Mouse (Mus musculus) cerebellum, postnatal 36 days (tissue): ENCODE data around the gene Ltbp4.
A peak's percentile ranks its signal among the peaks of the same experiment; 100 is the strongest.

ENCODE experiments used
- DNase-seq, 2 experiments: peaks; one replicate each; pipeline ENCODE4 v3.0.0; 2021 to 2022; ENCODE audit warnings: mixed read lengths in 2 of 2

Ltbp4 gene

GRCm38 (mm10) chr7:27326101-27326880, 11.2 kb downstream of the Ltbp4 start:
- peak; percentile 54 to 59 for DNase-seq

GRCm38 (mm10) chr7:27325697-27326096, 11.8 kb downstream of the Ltbp4 start:
- DNase-seq = peak; percentile 43 to 50

- no peak for DNase-seq
Observed at GRCm38 (mm10) chr7:27324928-27325327, 12.6 kb downstream of the Ltbp4 start.

GRCm38 (mm10) chr7:27324161-27324560, 13.3 kb downstream of the Ltbp4 start:
- DNase-seq = no peak

- no peak for DNase-seq
Observed at GRCm38 (mm10) chr7:27323001-27323400, 14.5 kb downstream of the Ltbp4 start.

- DNase-seq = no peak
Observed at GRCm38 (mm10) chr7:27322291-27322690, 15.2 kb downstream of the Ltbp4 start.

GRCm38 (mm10) chr7:27319411-27319810, 18.1 kb downstream of the Ltbp4 start:
- no peak for DNase-seq

GRCm38 (mm10) chr7:27315958-27316357, 21.5 kb downstream of the Ltbp4 start:
- peak in 1 of 2 experiments; percentile 43 for DNase-seq

- DNase-seq = no peak
Observed at GRCm38 (mm10) chr7:27314393-27314792, 23.1 kb downstream of the Ltbp4 start.

- no peak for DNase-seq
Observed at GRCm38 (mm10) chr7:27311651-27312284, 25.7 kb downstream of the Ltbp4 start.

GRCm38 (mm10) chr7:27310996-27311535, 26.4 kb downstream of the Ltbp4 start:
- no peak for DNase-seq

GRCm38 (mm10) chr7:27310306-27310705, 27.2 kb downstream of the Ltbp4 start:
- peak; percentile 56 to 64 for DNase-seq

- DNase-seq = no peak
Observed at GRCm38 (mm10) chr7:27309832-27310231, 27.7 kb downstream of the Ltbp4 start.

- no peak for DNase-seq
Observed at GRCm38 (mm10) chr7:27308821-27309549, 28.5 kb downstream of the Ltbp4 start.

GRCm38 (mm10) chr7:27307551-27307950, 29.9 kb downstream of the Ltbp4 start:
- no peak for DNase-seq

GRCm38 (mm10) chr7:27306161-27307160, 31.0 kb downstream of the Ltbp4 start:
- peak; percentile 39 to 45 for DNase-seq

GRCm38 (mm10) chr7:27305091-27305730, 32.3 kb downstream of the Ltbp4 start:
- DNase-seq = no peak

- peak; percentile 79 to 81 for DNase-seq
Observed at GRCm38 (mm10) chr7:27302172-27302571, 35.3 kb downstream of the Ltbp4 start.

GRCm38 (mm10) chr7:27300801-27301200, 36.7 kb downstream of the Ltbp4 start:
- DNase-seq = no peak

GRCm38 (mm10) chr7:27300351-27300750, 37.1 kb downstream of the Ltbp4 start:
- DNase-seq = no peak

GRCm38 (mm10) chr7:27298816-27299215, 38.7 kb downstream of the Ltbp4 start:
- DNase-seq = peak; percentile 45 to 62
